ENCODE assay signal across 17 mouse cellular contexts in the genomic region with DNA sequence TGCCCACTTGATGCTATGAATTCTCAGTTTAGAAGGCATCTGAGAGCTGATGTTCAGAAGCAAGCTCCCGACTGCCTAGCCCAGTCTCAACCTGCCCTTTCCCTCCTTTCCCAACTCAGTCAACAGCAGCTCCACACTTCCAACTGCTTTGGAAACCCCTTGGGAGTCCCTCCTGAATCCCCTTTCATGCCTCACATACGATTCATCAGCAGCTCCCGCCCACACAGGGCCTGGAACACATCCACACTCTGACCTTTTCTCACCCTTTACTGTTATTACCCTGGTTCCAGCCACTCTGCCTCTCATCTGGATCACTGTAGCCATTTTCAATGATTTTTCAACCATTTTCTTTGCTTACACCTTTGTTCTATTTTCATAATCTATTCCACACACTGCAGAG. TPM values are rescaled to one million over a fixed set of nuclear protein-coding genes. Genes with fewer than 3 reads are reported as not detected.
DNase-seq lines count a peak whose midpoint lies in the region; ATAC-seq and TF ChIP-seq lines count a peak whose summit lies in the region.
"Had no signal": no experiment of that assay in that cellular context is flagged by ENCODE, and none has a peak within 500 bp of the region (broad histone marks: within the 10 kb centered on the region; RNA-seq: fewer than 3 reads in every experiment).

No protein-coding gene starts in this region.

- 0 out of 2 replicates have a peak, but pooled peaks cover 3% of the 10 kb centered on the region for H3K36me3 ChIP-seq in heart, embryonic 15.5 days
- peaks cover 18% of the 10 kb centered on the region for H3K36me3 ChIP-seq in C2C12 (ENCODE audit: control insufficient read depth, insufficient read depth)

- no peak for TF ChIP-seq POLR2A in embryonic fibroblast, embryonic 13.5 days (IDR thresholded peaks at IDR 0.05; ENCODE audit: low read depth, low read length)

- H3K79me3 ChIP-seq in C2C12 (ENCODE audit: low read depth) = peaks cover 93% of the 10 kb centered on the region

- no peak overlapping the region for H3K9ac ChIP-seq in heart, embryonic 15.5 days
- H3K9ac ChIP-seq: limb, embryonic 13.5 days; neural tube, embryonic 13.5 days had no signal

- peaks cover 100% of the 10 kb centered on the region for H3K79me2 ChIP-seq in C2C12 (ENCODE audit: control insufficient read depth, insufficient read depth)

- ATAC-seq in heart, embryonic 15.5 days (replicated peaks; ENCODE audit: insufficient number of reproducible peaks, insufficient read depth, low FRiP score, low read depth) = 0 out of 2 replicates have a peak, but pooled peaks have one; percentile 60

- DNase-seq in heart, adult 8-10 months (ENCODE audit: low spot score) = no peak
- peak; percentile 86 for DNase-seq in NIH3T3 (ENCODE audit: low read depth)
- DNase-seq in retina, postnatal 1 day = no peak
- no peak for DNase-seq in cerebellum, adult 9-10 months
- no peak for DNase-seq in thymus, adult 18-20 months
- DNase-seq: adrenal gland, adult 2 months; cerebellum, adult 2 months; gastrocnemius, postnatal 36 days; lung, adult 2 months; right cerebral cortex, postnatal 4 days had no signal

- no peak overlapping the region for H3K27ac ChIP-seq in heart, embryonic 15.5 days
- H3K27ac ChIP-seq in embryonic fibroblast, embryonic 13.5 days (ENCODE audit: insufficient read depth, low read length) = peak overlapping the region; percentile 3; the same call in 1 of the 2 replicates
- H3K27ac ChIP-seq: layer of hippocampus, adult 2 months; left cerebral cortex, adult 2 months; limb, embryonic 13.5 days; neural tube, embryonic 13.5 days had no signal

- peaks cover 16% of the 10 kb centered on the region for H3K4me1 ChIP-seq in heart, embryonic 15.5 days (replicated peaks)
- peaks cover 5% of the 10 kb centered on the region; the same call in 1 of the 2 replicates for H3K4me1 ChIP-seq in embryonic fibroblast, embryonic 13.5 days (ENCODE audit: control insufficient read depth, insufficient read depth, low read length)

- H3K27me3 ChIP-seq in heart, embryonic 15.5 days = no peaks in the 10 kb centered on the region
- H3K27me3 ChIP-seq in C2C12 (ENCODE audit: control insufficient read depth, insufficient read depth, insufficient read length) = no peaks in the 10 kb centered on the region
- H3K27me3 ChIP-seq: limb, embryonic 13.5 days; neural tube, embryonic 13.5 days had no signal

- no peak overlapping the region for H3K4me3 ChIP-seq in heart, embryonic 15.5 days
- no peak overlapping the region for H3K4me3 ChIP-seq in C2C12 (ENCODE audit: insufficient read depth, poor library complexity, severe bottlenecking)
- no peak overlapping the region for H3K4me3 ChIP-seq in embryonic fibroblast, embryonic 13.5 days (ENCODE audit: insufficient read depth, low read length)
- H3K4me3 ChIP-seq: layer of hippocampus, adult 2 months; left cerebral cortex, adult 2 months; limb, embryonic 13.5 days; neural tube, embryonic 13.5 days had no signal

- WGBS in heart, embryonic 15.5 days = 17% methylated on average over 3 of the region's 3 CpGs

- no peaks in the 10 kb centered on the region for H3K9me3 ChIP-seq in heart, embryonic 15.5 days (replicated peaks)
- H3K9me3 ChIP-seq: limb, embryonic 13.5 days; neural tube, embryonic 13.5 days had no signal

- no peak overlapping the region for H3K4me2 ChIP-seq in heart, embryonic 15.5 days
- H3K4me2 ChIP-seq: limb, embryonic 13.5 days; neural tube, embryonic 13.5 days had no signal

- TF ChIP-seq CTCF in C2C12 (IDR thresholded peaks at IDR 0.05; ENCODE audit: control insufficient read depth, insufficient read depth, insufficient read length) = no peak
- TF ChIP-seq CTCF in embryonic fibroblast, embryonic 13.5 days (IDR thresholded peaks at IDR 0.05; ENCODE audit: borderline replicate concordance, insufficient read depth, low read length) = no peak

- no peak overlapping the region for H3ac ChIP-seq in C2C12 (ENCODE audit: control insufficient read depth, insufficient read length, low read depth)

TF ChIP-seq in C2C12, 6 proteins besides CTCF, POLR2A, EP300 and RAD21:
- TF ChIP-seq CEBPB (IDR thresholded peaks at IDR 0.05; ENCODE audit: low read depth) = no peak
- TF ChIP-seq USF1 (IDR thresholded peaks at IDR 0.05; ENCODE audit: low read depth) = no peak
- peak; percentile 31 for TF ChIP-seq MAX (IDR thresholded peaks at IDR 0.05)
- no peak for TF ChIP-seq MYOG (IDR thresholded peaks at IDR 0.05; ENCODE audit: control insufficient read depth, extremely low read depth, insufficient read length)
- no peak for TF ChIP-seq FOSL1 (IDR thresholded peaks at IDR 0.05; ENCODE audit: insufficient read depth, low read length, poor library complexity, severe bottlenecking)
- no peak for TF ChIP-seq MYOD1 (IDR thresholded peaks at IDR 0.05; ENCODE audit: control insufficient read depth, insufficient read length, low read depth)

RNA-seq across cellular contexts. Expression of gene Tab2, which starts 13.0 kb away (rescaled TPM):
- polyA plus RNA-seq in heart, embryonic 15.5 days (2015; fragmentation: Nextera tagmentation; extraction: Ambion mirVana) = 13.8 and 15.4 TPM in 2 replicates
- 10 to 100 TPM; 48.7 to 54.6 (median 51.3) TPM for total RNA-seq in heart, adult 8-10 months (2022)
- polyA plus RNA-seq in C2C12 (2012; fragmentation: generic; extraction: Trizol) = 19.1 TPM
- 136 and 170 TPM in 2 replicates for polyA plus RNA-seq in embryonic fibroblast, embryonic 13.5 days (2011; ENCODE audit: insufficient read length, low read depth, missing spikeins)
